Mouse (Mus musculus) heart, postnatal 0 days (tissue): Measurements from ENCODE around the gene Gm17387.

ENCODE experiments used
- CTCF ChIP-seq: IDR thresholded peaks from 2 replicates; pipeline ENCODE4 v1.5.1; 2016; ENCODE audit warnings: antibody characterized with exemption, control low read depth, low read depth
- EP300 ChIP-seq: IDR thresholded peaks from 2 replicates; pipeline ENCODE4 v1.6.1; 2016; ENCODE audit warnings: antibody characterized with exemption, low read depth

GRCm38 (mm10) chr7:141055785-141056184 lies 26.9 kb downstream of the Gm17387 start:
- TF ChIP-seq CTCF: no peak
- TF ChIP-seq EP300: no peak
